Mouse (Mus musculus): Measurements from ENCODE around the gene Eva1b. TPM values are rescaled to one million over a fixed set of nuclear protein-coding genes. Genes with fewer than 3 reads are reported as not detected.
"Not testable (repeated sequence)": the region's sequence is repeated elsewhere in the genome, so short reads cannot be mapped to it uniquely, and the experiment has no call there.

Gene Eva1b
- total RNA-seq, 2 experiments from 2014 or later, result 6.5 to 7.0 TPM

GRCm38 (mm10) chr4:126175980-126176379 lies 28.4 kb downstream of the Eva1b start:
- intact Hi-C loops (cut with DNase I); DNase-seq (ENCODE audit: low spot score in 2 of 2): not testable (repeated sequence)

- intact Hi-C loops (cut with DNase I), result loop anchor here (5.0 kb wide), 1 partner anchor 81 kb away; the partner anchor contains the start of gene Trappc3
Observed at GRCm38 (mm10) chr4:126181170-126181957, 33.8 kb downstream of the Eva1b start.

GRCm38 (mm10) chr4:126183034-126183433 lies 35.5 kb downstream of the Eva1b start:
- DNase-seq (ENCODE audit: low spot score in 2 of 2), result no peak
- intact Hi-C loops (cut with DNase I), result loop anchor here (5.0 kb wide), 1 partner anchor 79 kb away; the partner anchor contains the start of gene Trappc3

More at GRCm38 (mm10) chr4:126181170-126181957, 33.8 kb downstream of the Eva1b start:
- peak; percentile 61 for DNase-seq (ENCODE audit: low spot score in 2 of 2)

- intact Hi-C loops (cut with DNase I), result no loop called here
- no peak for DNase-seq (ENCODE audit: low spot score in 2 of 2)
Observed at GRCm38 (mm10) chr4:126187096-126187495, 39.6 kb downstream of the Eva1b start.

GRCm38 (mm10) chr4:126190636-126191035 lies 43.1 kb downstream of the Eva1b start:
- intact Hi-C loops (cut with DNase I), result no loop called here
- no peak for DNase-seq (ENCODE audit: low spot score in 2 of 2)

- intact Hi-C loops (cut with DNase I), result no loop called here
- no peak for DNase-seq (ENCODE audit: low spot score in 2 of 2)
Observed at GRCm38 (mm10) chr4:126194216-126194615, 46.7 kb downstream of the Eva1b start.

GRCm38 (mm10) chr4:126194916-126195315 lies 47.4 kb downstream of the Eva1b start:
- no peak for DNase-seq (ENCODE audit: low spot score in 2 of 2)

GRCm38 (mm10) chr4:126197485-126197884 lies 49.9 kb downstream of the Eva1b start:
- intact Hi-C loops (cut with DNase I), result no loop called here
- DNase-seq (ENCODE audit: low spot score in 2 of 2), result no peak

More at GRCm38 (mm10) chr4:126194916-126195315, 47.4 kb downstream of the Eva1b start:
- intact Hi-C loops (cut with DNase I), result no loop called here

Other genes starting within 250 kb of the Eva1b start
- 1 to 10 TPM; 3.3 to 3.7 TPM for gene Csf3r, start 123.2 kb upstream of the Eva1b start, total RNA-seq (2021)
- 10 to 100 TPM; 40.7 to 48.7 TPM for gene Mrps15, start 100.8 kb upstream of the Eva1b start, total RNA-seq (2021)
- 10 to 100 TPM; 49.7 to 55.3 TPM for gene Oscp1, start 89.2 kb upstream of the Eva1b start, total RNA-seq (2021)
- 10 to 100 TPM; 14.7 to 15.4 TPM for gene Lsm10, start 51.1 kb upstream of the Eva1b start, total RNA-seq (2021)
- gene Stk40, start 43.8 kb upstream of the Eva1b start, total RNA-seq (2021), result 10 to 100 TPM; 26.5 to 28.8 TPM
- 1 to 10 TPM in 1 of 2 experiments, under 1 TPM in 1; 0.79 to 1.0 TPM for gene Sh3d21, start 15.7 kb downstream of the Eva1b start, total RNA-seq (2021)
- gene Thrap3, start 55.0 kb downstream of the Eva1b start, total RNA-seq (2021), result 100 to 1,000 TPM; 129 to 147 TPM
- gene Map7d1, start 108.6 kb downstream of the Eva1b start, total RNA-seq (2021), result 100 to 1,000 TPM; 241 to 264 TPM
- 10 to 100 TPM; 82.0 to 85.4 TPM for gene Trappc3, start 114.6 kb downstream of the Eva1b start, total RNA-seq (2021)
- gene Col8a2, start 139.0 kb downstream of the Eva1b start, total RNA-seq (2021), result 1 to 10 TPM; 2.9 to 3.4 TPM
- 10 to 100 TPM; 25.3 to 26.8 TPM for gene Adprhl2, start 174.0 kb downstream of the Eva1b start, total RNA-seq (2021)
- gene Tekt2, start 177.9 kb downstream of the Eva1b start, total RNA-seq (2021), result 1 to 10 TPM; 1.9 to 2.5 TPM

All from left cerebral cortex, postnatal 14 days (tissue).